Mouse (Mus musculus) megakaryocyte, embryonic 14.5 days (primary cell): ENCODE measurements around the gene Izumo2. TPM values are rescaled to one million over a fixed set of nuclear protein-coding genes. Genes with fewer than 3 reads are reported as not detected.

Experiments
- H3K27me3 ChIP-seq: replicated peaks from 2 replicates; pipeline ENCODE3; 2012; ENCODE audit warnings: inconsistent platforms
- H3K36me3 ChIP-seq: replicated peaks from 2 replicates; pipeline ENCODE3; 2012; ENCODE audit warnings: low read length, inconsistent platforms, mixed read lengths
- H3K4me1 ChIP-seq: 2 replicates; pipeline ENCODE4 v1.6.1; 2012; ENCODE audit warnings: inconsistent platforms
- H3K4me3 ChIP-seq: replicated peaks from 2 replicates; pipeline ENCODE3; 2012; ENCODE audit warnings: moderate library complexity, mild to moderate bottlenecking, inconsistent platforms
- H3K9me3 ChIP-seq: 2 replicates; pipeline ENCODE4 v1.6.1; 2012; ENCODE audit warnings: inconsistent platforms
- FLI1 ChIP-seq: IDR thresholded peaks from 2 replicates; pipeline ENCODE4 v1.6.1; 2012; ENCODE audit warnings: low read length, inconsistent platforms, mixed read lengths
- GATA1 ChIP-seq: IDR thresholded peaks from 3 replicates; pipeline ENCODE4 v1.6.1; 2012; ENCODE audit warnings: mixed read lengths, low read length, inconsistent platforms, borderline replicate concordance
- polyA plus RNA-seq: library from polyadenylated mRNA; stranded (reverse); fragments of >175 nt; gene quantifications from 2 replicates; pipeline ENCODE4 v1.2.3, GENCODE M21; 2012; ENCODE audit warnings: low replicate concordance; ENCODE audit not compliant: insufficient read depth

Izumo2 gene
- polyA plus RNA-seq, result not detected in 2 replicates

DNA sequence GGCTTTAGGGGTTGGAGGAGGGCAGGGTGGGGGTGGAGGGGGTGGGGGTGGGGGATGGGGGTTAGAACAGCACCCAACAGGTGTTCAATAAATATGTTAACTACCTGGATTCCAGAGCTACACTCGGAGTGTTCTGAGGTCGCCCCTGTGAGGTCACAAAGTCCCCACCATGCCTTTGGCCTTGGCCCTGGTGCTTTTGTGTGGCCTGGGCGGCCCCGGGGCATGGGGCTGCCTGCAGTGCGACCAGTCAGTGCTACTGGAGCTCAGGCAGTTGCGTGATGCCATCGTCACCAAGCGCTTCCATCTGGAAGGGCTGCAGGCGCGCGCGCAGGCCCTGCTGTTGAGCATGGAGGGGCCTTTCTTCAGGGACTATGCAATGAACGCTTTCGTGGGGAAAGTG, at the start of gene Izumo2:
Izumo2 (plus strand) TSS at position 169 of the 400 bp plus-strand sequence.
- Histone ChIP-seq H3K27me3 (peaks cover 14% of the 10 kb centered on the region), H3K4me1 (no peaks in the 10 kb centered on the region), H3K9me3 (peaks cover 45% of the 10 kb centered on the region), H3K4me3 (no peak within 1 kb of the TSS), H3K36me3 (no peaks in the 10 kb centered on the region)
- no peak for TF ChIP-seq GATA1
- TF ChIP-seq FLI1, result no peak

- H3K27me3 ChIP-seq, result peaks cover 49% of the 10 kb centered on the region
- no peaks in the 10 kb centered on the region for H3K9me3 ChIP-seq
- TF ChIP-seq FLI1 (no peak), GATA1 (no peak)
- H3K4me1 ChIP-seq, result peaks cover 8% of the 10 kb centered on the region
- H3K4me3 ChIP-seq, result no peak overlapping the region
- H3K36me3 ChIP-seq, result no peaks in the 10 kb centered on the region
These were observed 47.3 kb upstream of the Izumo2 start for GRCm38 (mm10) chr7:44661219-44661618.

- Histone ChIP-seq H3K9me3 (peaks cover 9% of the 10 kb centered on the region), H3K4me3 (no peak overlapping the region), H3K36me3 (no peaks in the 10 kb centered on the region), H3K27me3 (peaks cover 44% of the 10 kb centered on the region), H3K4me1 (peaks cover 8% of the 10 kb centered on the region)
- TF ChIP-seq GATA1, result no peak
- TF ChIP-seq FLI1, result no peak
These were observed 46.4 kb upstream of the Izumo2 start for GRCm38 (mm10) chr7:44662168-44662567.

GRCm38 (mm10) chr7:44662569-44662968, 46.0 kb upstream of the Izumo2 start:
- Histone ChIP-seq H3K36me3 (no peaks in the 10 kb centered on the region), H3K4me3 (no peak overlapping the region), H3K27me3 (peaks cover 44% of the 10 kb centered on the region), H3K4me1 (peaks cover 8% of the 10 kb centered on the region), H3K9me3 (peaks cover 11% of the 10 kb centered on the region)
- no peak for TF ChIP-seq GATA1
- TF ChIP-seq FLI1, result no peak

GRCm38 (mm10) chr7:44663546-44663945, 45.0 kb upstream of the Izumo2 start:
- no peaks in the 10 kb centered on the region for H3K36me3 ChIP-seq
- TF ChIP-seq FLI1 (no peak), GATA1 (no peak)
- H3K27me3 ChIP-seq, result peaks cover 49% of the 10 kb centered on the region
- no peak overlapping the region for H3K4me3 ChIP-seq
- H3K9me3 ChIP-seq, result peaks cover 11% of the 10 kb centered on the region
- H3K4me1 ChIP-seq, result peaks cover 8% of the 10 kb centered on the region; the same call in 1 of the 2 replicates

- H3K4me3 ChIP-seq, result no peak overlapping the region
- H3K36me3 ChIP-seq, result no peaks in the 10 kb centered on the region
- peaks cover 11% of the 10 kb centered on the region for H3K9me3 ChIP-seq
- TF ChIP-seq GATA1 (no peak), FLI1 (no peak)
- peaks cover 55% of the 10 kb centered on the region for H3K27me3 ChIP-seq
- H3K4me1 ChIP-seq, result peaks cover 8% of the 10 kb centered on the region; the same call in 1 of the 2 replicates
These were observed 43.8 kb upstream of the Izumo2 start for GRCm38 (mm10) chr7:44664731-44665130.

GRCm38 (mm10) chr7:44666462-44666861, 42.1 kb upstream of the Izumo2 start:
- peaks cover 17% of the 10 kb centered on the region for H3K4me1 ChIP-seq
- H3K36me3 ChIP-seq, result no peaks in the 10 kb centered on the region
- H3K9me3 ChIP-seq, result peaks cover 17% of the 10 kb centered on the region
- no peak overlapping the region for H3K4me3 ChIP-seq
- TF ChIP-seq FLI1, result no peak
- no peak for TF ChIP-seq GATA1
- H3K27me3 ChIP-seq, result peaks cover 64% of the 10 kb centered on the region

DNA sequence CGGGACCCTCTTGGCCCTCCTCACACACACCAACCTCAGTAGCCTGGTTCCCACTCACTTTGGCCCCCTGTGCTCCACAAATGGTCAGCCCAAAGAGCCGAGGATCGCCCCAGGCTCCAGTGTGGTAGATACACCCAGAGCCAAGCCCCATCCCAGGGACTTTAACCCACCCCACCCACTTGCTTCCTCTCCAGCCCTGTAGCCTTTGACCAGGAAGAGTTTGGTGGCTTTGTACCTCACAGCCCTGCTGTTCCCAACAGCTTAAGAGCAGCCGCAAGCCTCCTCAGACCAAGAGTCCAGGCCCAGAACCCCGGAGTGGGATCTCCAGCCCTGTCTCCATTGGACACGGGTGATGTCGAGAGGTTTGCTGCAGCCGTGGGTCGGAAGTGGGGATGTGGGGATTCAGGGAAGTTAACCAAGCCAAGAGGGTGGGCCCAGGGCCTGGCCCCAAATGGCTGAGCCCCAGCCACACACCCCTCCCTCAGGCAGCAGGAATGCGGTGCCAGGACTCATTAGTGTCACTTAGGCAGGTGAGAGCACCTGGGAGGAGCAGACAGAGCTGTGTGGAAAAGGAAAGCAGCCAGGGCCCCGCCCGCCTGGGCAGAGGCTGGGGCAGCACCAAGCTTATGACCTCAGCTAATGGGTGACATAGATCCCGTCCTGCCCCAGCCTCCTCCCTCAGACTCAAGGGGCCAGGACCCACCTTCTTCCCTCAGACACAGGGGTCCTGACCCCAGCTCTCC, 40.4 kb upstream of the Izumo2 start:
- Histone ChIP-seq H3K4me1 (peaks cover 11% of the 10 kb centered on the region), H3K4me3 (no peak overlapping the region), H3K36me3 (no peaks in the 10 kb centered on the region), H3K27me3 (peaks cover 65% of the 10 kb centered on the region), H3K9me3 (peaks cover 19% of the 10 kb centered on the region)
- TF ChIP-seq GATA1, result no peak
- no peak for TF ChIP-seq FLI1

- no peak for TF ChIP-seq FLI1
- no peak for TF ChIP-seq GATA1
- no peaks in the 10 kb centered on the region for H3K36me3 ChIP-seq
- H3K9me3 ChIP-seq, result peaks cover 25% of the 10 kb centered on the region
- peaks cover 69% of the 10 kb centered on the region for H3K27me3 ChIP-seq
- no peak overlapping the region for H3K4me3 ChIP-seq
- H3K4me1 ChIP-seq, result peaks cover 9% of the 10 kb centered on the region
These were observed 39.4 kb upstream of the Izumo2 start for GRCm38 (mm10) chr7:44669103-44669502.

GRCm38 (mm10) chr7:44670803-44671202, 37.7 kb upstream of the Izumo2 start, which contains the start of gene Myh14:
Myh14 (minus strand) TSS chr7:44670843.
- H3K36me3 ChIP-seq, result no peaks in the 10 kb centered on the region
- H3K9me3 ChIP-seq, result peaks cover 31% of the 10 kb centered on the region
- H3K4me1 ChIP-seq, result peaks cover 9% of the 10 kb centered on the region
- H3K4me3 ChIP-seq, result peak within 1 kb of the TSS; percentile 50
- TF ChIP-seq FLI1, result no peak
- TF ChIP-seq GATA1, result no peak
- peaks cover 63% of the 10 kb centered on the region for H3K27me3 ChIP-seq
